Mouse (Mus musculus) lung, adult 2 months (tissue): Measurements from ENCODE around the gene Prpf40a.

Experiments used
- CTCF ChIP-seq: fragments of 200-500 bp; IDR thresholded peaks from 2 replicates; pipeline ENCODE4 v1.5.1; 2011; ENCODE audit warnings: mild to moderate bottlenecking, low read length, control low read depth; ENCODE audit not compliant: insufficient read depth
- POLR2A ChIP-seq: fragments of 200-500 bp; IDR thresholded peaks from 2 replicates; pipeline ENCODE4 v1.6.1; 2011; ENCODE audit warnings: low read depth, mild to moderate bottlenecking, control low read depth, low read length, borderline replicate concordance; ENCODE audit errors: extremely low read depth

DNA sequence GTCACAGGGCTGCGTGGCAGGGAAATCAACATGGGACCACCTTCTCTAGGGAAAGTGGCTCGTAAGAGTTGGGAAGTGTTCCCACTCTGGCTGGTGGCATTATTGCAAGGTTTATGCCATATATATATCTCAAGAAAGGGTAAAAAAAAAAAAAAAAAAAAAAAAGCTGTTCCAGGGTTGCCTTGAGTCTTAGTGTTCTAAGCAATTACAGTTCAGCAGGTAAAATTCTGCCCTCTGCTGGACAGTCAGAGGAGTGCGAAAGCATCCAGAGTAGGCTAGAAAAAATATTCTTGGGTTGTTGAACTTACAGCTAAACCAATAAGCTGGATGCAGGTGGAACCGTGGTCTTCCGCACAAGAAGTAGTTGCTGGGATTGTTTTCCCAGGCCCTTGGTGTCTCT is 69.3 kb downstream of the Prpf40a start:
- no peak for TF ChIP-seq CTCF
- TF ChIP-seq POLR2A, result no peak
